Mouse (Mus musculus) small intestine, adult 2 months (tissue): ENCODE results near the gene Atxn1l. TPM values are rescaled to one million over a fixed set of nuclear protein-coding genes. Genes with fewer than 3 reads are reported as not detected.

ENCODE experiments used
- H3K27ac ChIP-seq: fragments of 200-500 bp; 2 replicates; pipeline ENCODE4 v1.5.1; 2012; ENCODE audit warnings: low read depth, low read length, control low read depth, inconsistent platforms; ENCODE audit not compliant: insufficient read depth
- H3K27me3 ChIP-seq: fragments of 200-500 bp; 2 replicates; pipeline ENCODE4 v1.6.1; 2012; ENCODE audit warnings: mild to moderate bottlenecking, moderate library complexity, low read length, inconsistent platforms; ENCODE audit not compliant: control insufficient read depth, insufficient read depth
- H3K36me3 ChIP-seq: fragments of 200-500 bp; 2 replicates; pipeline ENCODE4 v1.6.1; 2012; ENCODE audit warnings: mild to moderate bottlenecking, low read length, control low read depth, inconsistent platforms; ENCODE audit not compliant: control insufficient read depth, insufficient read depth
- H3K4me1 ChIP-seq: fragments of 200-500 bp; 2 replicates; pipeline ENCODE4 v1.6.1; 2012; ENCODE audit warnings: low read length, inconsistent platforms, mixed read lengths; ENCODE audit not compliant: control insufficient read depth, insufficient read depth, insufficient read length
- H3K4me3 ChIP-seq: fragments of 200-500 bp; 2 replicates; pipeline ENCODE4 v1.5.1; 2012; ENCODE audit warnings: low read depth, mild to moderate bottlenecking, control low read depth, inconsistent platforms, low read length, moderate library complexity
- CTCF ChIP-seq: fragments of 200-500 bp; IDR thresholded peaks from 2 replicates; pipeline ENCODE4 v1.5.1; 2012; ENCODE audit warnings: low read depth, mild to moderate bottlenecking, control low read depth, inconsistent platforms, low read length, moderate library complexity, mixed read lengths; ENCODE audit not compliant: insufficient replicate concordance, insufficient read length; ENCODE audit errors: extremely low read depth
- POLR2A ChIP-seq: fragments of 200-500 bp; IDR thresholded peaks from 2 replicates; pipeline ENCODE4 v1.6.1; 2012; ENCODE audit warnings: low read depth, mild to moderate bottlenecking, control low read depth, inconsistent platforms, low read length, moderate library complexity
- WGBS: fragments of 180-500 bp; shearing (Covaris S2); methylation state at CpG from one replicate; pipeline ENCODE4 v1.1.7; 2018; 5-methylcytosine and 5-hydroxymethylcytosine counted together
- polyA plus RNA-seq: library from polyadenylated mRNA; depleted of rRNA; stranded (reverse); fragments of >200 nt; gene quantifications from 2 replicates; pipeline ENCODE4 v1.2.3, GENCODE M21; 2012; rRNA removed

Gene Atxn1l
- polyA plus RNA-seq: 5.1 and 12.0 TPM in 2 replicates

DNA sequence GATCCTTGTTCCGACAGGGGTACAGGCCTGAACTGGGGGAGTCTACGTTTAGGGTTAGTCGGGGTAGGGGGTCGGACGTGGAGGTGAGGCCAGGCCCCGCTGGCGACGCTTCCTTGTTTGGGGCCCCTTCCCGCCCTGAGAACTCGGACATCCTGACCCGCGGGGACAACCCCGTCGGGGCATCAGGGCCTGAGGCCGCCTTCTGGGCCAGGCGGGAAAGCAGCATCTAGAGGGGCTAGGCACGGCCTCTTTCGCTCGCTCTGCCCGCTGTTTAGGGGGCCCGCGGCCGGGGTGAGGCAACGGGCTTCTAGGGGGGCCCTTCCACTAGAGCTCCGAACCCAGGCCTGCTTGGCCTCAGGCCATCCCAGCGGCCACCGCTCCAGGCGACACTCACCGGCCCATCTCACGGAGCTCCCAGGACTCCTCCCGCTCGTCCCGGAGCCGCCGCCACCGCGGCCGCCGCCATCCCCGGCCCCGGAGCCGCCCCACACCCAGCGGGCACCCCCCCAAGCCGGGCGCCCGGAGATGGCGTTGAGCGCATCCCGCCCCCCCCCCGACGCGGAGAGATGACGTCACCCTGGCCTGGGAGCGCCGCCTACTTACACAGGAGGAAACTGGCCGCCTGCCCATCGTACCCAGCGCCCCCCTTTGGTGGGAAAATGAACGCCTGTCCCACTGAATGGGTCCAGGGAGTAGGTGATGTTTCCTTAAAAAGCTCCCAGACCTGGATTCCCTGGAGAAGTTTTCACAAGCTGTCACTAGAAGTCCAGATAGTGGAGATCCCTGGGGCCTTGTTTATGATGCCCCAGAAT is at the start of gene Atxn1l:
TSS of gene Atxn1l (minus strand) at position 503 of the 812 bp plus-strand sequence.
- TF ChIP-seq POLR2A (peak; percentile 12), CTCF (peak; percentile 61; the same call in 1 of the 2 replicates)
- Histone ChIP-seq H3K36me3 (peaks cover 8% of the 10 kb centered on the region), H3K4me1 (peaks cover 6% of the 10 kb centered on the region; the same call in 1 of the 2 replicates), H3K27me3 (no peaks in the 10 kb centered on the region), H3K4me3 (peak within 1 kb of the TSS; percentile 93), H3K27ac (0 out of 2 replicates have a peak within 1 kb of the TSS, but pooled peaks have one; percentile 5)
- under 1% methylated on average over 59 of the region's 59 CpGs for WGBS

DNA sequence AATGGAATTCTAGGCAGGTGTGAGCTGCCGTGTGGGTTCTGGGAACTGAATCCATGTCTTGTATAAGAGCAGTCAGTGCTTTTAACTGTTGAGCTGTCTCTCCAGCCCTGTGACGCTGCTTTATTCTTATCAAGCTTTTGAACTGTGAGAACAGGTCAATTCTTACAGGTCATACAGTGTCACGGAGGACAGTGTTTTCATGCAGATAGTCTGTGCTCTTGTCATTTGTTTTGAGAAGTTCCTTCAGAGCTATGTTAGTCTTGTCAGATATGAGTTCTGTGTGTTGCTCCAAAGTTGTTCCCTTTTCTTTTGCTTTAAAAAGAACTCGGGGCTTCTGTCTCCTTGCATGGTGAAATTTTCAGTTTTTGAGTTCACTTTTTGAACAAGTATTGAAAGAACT is 43.0 kb upstream of the Atxn1l start:
- no peaks in the 10 kb centered on the region for H3K27me3 ChIP-seq
- 32% methylated on average over 4 of the region's 4 CpGs for WGBS
- H3K4me1 ChIP-seq: no peaks in the 10 kb centered on the region
- no peaks in the 10 kb centered on the region for H3K36me3 ChIP-seq
- TF ChIP-seq POLR2A (no peak), CTCF (no peak)
- H3K27ac ChIP-seq: no peak overlapping the region
- no peak overlapping the region for H3K4me3 ChIP-seq

DNA sequence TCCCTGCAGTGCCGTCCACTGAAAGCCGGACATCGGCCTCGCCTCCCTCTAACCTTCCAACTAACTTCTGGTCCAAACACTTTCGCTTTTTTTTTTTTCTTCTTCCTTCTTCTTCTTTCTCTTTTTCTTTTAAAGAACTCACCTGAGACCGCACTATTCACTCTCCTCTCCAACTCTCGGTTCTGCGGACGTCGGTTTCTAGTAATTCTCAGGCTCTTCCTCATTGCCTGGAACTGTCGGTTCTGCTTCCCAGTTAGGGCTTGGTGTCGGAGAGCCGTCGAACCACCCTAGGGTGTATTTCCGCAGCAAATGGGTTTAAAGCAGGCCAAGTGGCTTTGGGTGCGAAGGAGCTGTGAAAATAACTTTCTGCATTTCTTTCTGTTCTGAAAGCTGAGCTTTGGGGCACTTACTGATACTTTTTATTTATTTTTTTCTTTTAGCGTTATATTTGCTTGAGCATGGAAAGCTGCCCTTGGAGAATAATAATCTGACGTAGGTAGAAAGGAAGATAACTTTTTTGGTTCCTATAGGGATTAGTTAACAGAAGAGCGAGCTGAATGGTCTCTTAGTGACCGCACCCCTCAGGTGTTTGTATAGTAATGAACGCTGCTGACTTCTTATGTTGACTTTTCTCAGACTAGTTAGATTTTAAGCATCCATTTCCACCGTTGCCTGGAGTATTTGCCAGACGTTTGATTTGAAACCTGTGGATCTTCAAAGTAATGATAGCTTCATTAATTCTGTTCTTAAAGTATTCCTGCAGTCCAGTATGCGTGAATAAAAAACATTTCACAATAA is 42.1 kb upstream of the Atxn1l start:
- H3K36me3 ChIP-seq: no peaks in the 10 kb centered on the region
- no peaks in the 10 kb centered on the region for H3K4me1 ChIP-seq
- H3K4me3 ChIP-seq: peak overlapping the region; percentile 80
- WGBS: 4% methylated on average over 24 of the region's 24 CpGs
- no peak for TF ChIP-seq CTCF
- no peak for TF ChIP-seq POLR2A
- peak overlapping the region; percentile 83 for H3K27ac ChIP-seq
- H3K27me3 ChIP-seq: no peaks in the 10 kb centered on the region

DNA sequence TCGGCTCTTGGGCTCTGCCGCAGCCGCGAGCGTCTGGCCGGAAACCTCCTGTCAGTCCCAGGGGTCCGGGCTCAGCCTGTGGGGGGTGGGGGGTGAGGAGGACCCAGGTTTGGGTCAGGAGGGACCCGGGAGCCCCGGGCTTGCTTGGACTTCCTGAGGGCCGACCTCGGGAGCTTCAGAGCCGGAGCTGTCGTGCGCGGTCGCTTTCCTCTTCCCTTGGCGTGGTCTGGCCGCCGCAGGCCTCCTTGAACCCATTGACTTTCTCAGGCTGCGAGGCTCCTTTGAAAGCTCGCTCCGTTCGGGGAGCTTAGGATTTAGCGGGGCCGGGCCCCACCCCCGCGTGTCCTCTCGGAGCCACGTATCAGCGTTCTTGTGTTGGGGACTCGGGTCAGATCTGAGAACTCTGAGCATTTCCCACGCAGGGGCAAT is 41.5 kb upstream of the Atxn1l start:
- H3K4me3 ChIP-seq: peak overlapping the region; percentile 80
- H3K27ac ChIP-seq: peak overlapping the region; percentile 83
- no peaks in the 10 kb centered on the region for H3K36me3 ChIP-seq
- no peaks in the 10 kb centered on the region for H3K4me1 ChIP-seq
- TF ChIP-seq POLR2A: no peak
- TF ChIP-seq CTCF: no peak
- H3K27me3 ChIP-seq: no peaks in the 10 kb centered on the region
- under 1% methylated on average over 32 of the region's 32 CpGs for WGBS

DNA sequence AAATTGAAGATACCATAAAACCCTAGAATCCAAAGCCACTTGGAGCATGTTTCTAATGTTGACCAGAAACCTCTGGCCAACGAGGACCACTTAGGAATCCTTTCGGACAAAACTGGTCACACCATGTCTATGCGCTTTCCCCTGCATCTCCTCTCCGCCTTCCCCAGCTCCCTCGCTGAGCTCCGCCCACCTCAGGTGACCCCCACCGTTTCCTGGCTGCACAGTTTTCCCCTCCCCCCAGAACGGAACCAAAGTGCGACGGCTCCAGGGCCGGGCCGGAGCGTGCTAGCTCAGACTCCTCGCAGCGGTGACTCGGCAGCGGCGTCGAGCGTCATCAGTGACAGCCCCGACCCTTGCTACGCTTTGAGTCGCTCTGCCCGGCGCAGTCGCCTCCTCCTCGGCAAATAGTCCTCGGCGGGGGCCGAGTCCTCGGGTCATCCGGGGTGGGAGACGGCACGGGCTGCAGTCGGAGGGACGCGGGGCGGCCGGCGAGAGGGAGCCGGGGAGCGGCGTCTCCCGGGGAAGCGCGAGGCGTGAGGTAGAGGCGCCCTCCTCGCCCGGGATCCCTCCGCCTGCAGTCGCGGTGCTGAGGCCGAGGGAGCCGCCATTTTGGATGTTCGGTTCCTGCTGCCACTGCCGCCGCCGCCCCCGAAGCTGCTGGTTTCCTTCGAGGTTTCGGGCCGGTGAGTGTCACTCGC is 40.9 kb upstream of the Atxn1l start, which contains the start of gene Ap1g1:
TSS of gene Ap1g1 (plus strand) at position 275 of the 698 bp plus-strand sequence.
- H3K4me3 ChIP-seq: peak within 1 kb of the TSS; percentile 80
- no peak for TF ChIP-seq CTCF
- 0 out of 2 replicates have a peak, but pooled peaks have one; percentile 7 for TF ChIP-seq POLR2A
- WGBS: under 1% methylated on average over 63 of the region's 64 CpGs
- H3K4me1 ChIP-seq: no peaks in the 10 kb centered on the region
- H3K36me3 ChIP-seq: no peaks in the 10 kb centered on the region
- no peaks in the 10 kb centered on the region for H3K27me3 ChIP-seq
- H3K27ac ChIP-seq: peak within 1 kb of the TSS; percentile 83

DNA sequence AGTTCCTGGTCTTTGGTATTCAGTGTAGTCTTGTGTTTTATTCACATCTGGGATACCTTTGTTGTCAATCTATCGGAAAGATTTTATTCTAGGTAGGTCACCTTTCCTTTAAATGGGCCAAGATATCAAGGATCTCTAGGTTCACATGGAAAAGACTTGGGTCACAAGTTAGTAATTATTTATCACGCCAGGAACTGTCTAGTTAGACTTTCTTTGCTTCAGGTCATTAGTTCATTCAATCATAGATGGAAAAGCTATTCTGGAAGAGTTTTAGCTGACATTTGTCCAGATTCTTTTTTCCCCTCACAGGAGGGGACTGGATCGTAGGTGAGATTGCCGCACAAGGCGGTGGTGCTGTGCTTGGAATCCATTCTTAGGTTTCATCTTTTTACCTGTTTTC is 40.3 kb upstream of the Atxn1l start:
- Histone ChIP-seq H3K36me3 (no peaks in the 10 kb centered on the region), H3K4me1 (no peaks in the 10 kb centered on the region), H3K4me3 (no peak overlapping the region; the same call in 1 of the 2 replicates), H3K27me3 (no peaks in the 10 kb centered on the region), H3K27ac (no peak overlapping the region)
- 22% methylated on average over 5 of the region's 5 CpGs for WGBS
- TF ChIP-seq POLR2A: no peak
- TF ChIP-seq CTCF: no peak
